ENCODE assay signal across 10 mouse cellular contexts in the genomic region with DNA sequence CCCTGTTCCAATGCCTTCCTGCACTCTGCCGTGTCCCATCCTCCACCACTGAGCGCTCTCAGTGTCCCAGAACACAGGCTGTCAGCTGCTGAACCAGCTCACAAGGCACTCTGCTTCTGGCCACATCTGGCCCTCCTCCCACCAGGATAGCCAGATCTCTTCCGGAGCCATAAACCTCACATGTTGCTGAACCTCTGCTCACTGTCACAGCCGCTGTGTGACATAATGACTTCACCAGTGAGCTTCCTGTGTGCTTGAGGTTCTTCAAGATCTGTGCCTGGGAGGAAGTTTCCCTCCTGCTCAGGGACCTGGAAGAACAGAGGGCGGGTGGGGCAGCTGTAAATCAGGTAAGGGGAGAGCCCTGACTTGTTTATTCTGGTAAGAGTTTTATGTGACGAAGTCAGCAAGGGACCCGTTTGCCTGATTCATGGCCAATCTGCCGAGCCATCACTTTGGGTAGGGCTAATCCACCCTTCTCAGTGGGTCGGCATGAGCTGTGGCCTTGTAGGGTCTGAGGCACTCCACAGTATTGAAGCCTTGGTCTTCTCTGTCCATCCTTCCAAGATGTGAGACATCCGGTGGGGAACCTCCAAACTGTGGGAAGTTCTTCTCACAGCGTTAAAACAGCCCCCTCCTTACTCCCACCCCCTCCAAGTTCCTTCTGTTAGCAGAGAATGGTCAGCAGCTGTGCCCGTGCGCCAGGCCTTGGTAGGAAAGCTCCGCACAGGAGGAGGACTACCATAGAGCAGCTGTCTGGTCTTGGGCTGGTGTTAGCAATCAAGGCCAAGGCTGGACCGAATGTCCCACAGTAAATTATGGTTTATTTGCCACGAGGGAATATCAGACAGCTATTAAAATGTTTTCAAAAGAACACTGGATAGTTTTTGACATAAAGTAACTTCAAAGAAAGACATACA. TPM values are rescaled to one million over a fixed set of nuclear protein-coding genes. Genes with fewer than 3 reads are reported as not detected.
A peak's percentile ranks its signal among the peaks of the same experiment; 100 is the strongest.
DNase-seq lines count a peak whose midpoint lies in the region; ATAC-seq and TF ChIP-seq lines count a peak whose summit lies in the region.
"Had no signal": no experiment of that assay in that cellular context is flagged by ENCODE, and none has a peak within 500 bp of the region (broad histone marks: within the 10 kb centered on the region; RNA-seq: fewer than 3 reads in every experiment).

No protein-coding gene starts in this region.

- no peak overlapping the region for H3K9ac ChIP-seq in hindbrain, embryonic 14.5 days
- H3K9ac ChIP-seq: hindbrain, embryonic 15.5 days had no signal

- intact Hi-C loops in heart, postnatal 14 days (cut with DNase I): no loop called here

- H3K27me3 ChIP-seq in hindbrain, embryonic 14.5 days (ENCODE audit: control insufficient read depth, insufficient read depth, low read length): no peaks in the 10 kb centered on the region
- H3K27me3 ChIP-seq: hindbrain, embryonic 15.5 days had no signal

- no peak for TF ChIP-seq POLR2A in bone marrow macrophage, adult 2 months (IDR thresholded peaks at IDR 0.05; ENCODE audit: borderline replicate concordance, low read depth, low read length)

- no peak for ATAC-seq in hindbrain, embryonic 14.5 days (ENCODE audit: low FRiP score)

- H3K4me2 ChIP-seq in hindbrain, embryonic 14.5 days (replicated peaks): no peak overlapping the region
- H3K4me2 ChIP-seq: hindbrain, embryonic 15.5 days had no signal

- peak overlapping the region; percentile 60 for H3K27ac ChIP-seq in bone marrow macrophage, adult 2 months (ENCODE audit: insufficient read depth, low read depth, low read length)
- no peak overlapping the region for H3K27ac ChIP-seq in hindbrain, embryonic 14.5 days
- H3K27ac ChIP-seq: forebrain, embryonic 10.5 days; hindbrain, embryonic 15.5 days had no signal

- peaks cover 38% of the 10 kb centered on the region for H3K4me1 ChIP-seq in bone marrow macrophage, adult 2 months (ENCODE audit: control insufficient read depth, insufficient read depth, low read length)
- H3K4me1 ChIP-seq in hindbrain, embryonic 14.5 days (replicated peaks; ENCODE audit: control insufficient read depth, insufficient read depth, low read length): no peaks in the 10 kb centered on the region
- H3K4me1 ChIP-seq: hindbrain, embryonic 15.5 days had no signal

- no peak for TF ChIP-seq CTCF in bone marrow macrophage, adult 2 months (IDR thresholded peaks at IDR 0.05; ENCODE audit: low read depth, low read length)

- WGBS in hindbrain, embryonic 14.5 days: 78% methylated on average over 16 of the region's 16 CpGs

- no peak overlapping the region for H3K4me3 ChIP-seq in bone marrow macrophage, adult 2 months (ENCODE audit: insufficient read depth, low read length)
- H3K4me3 ChIP-seq in hindbrain, embryonic 14.5 days (replicated peaks; ENCODE audit: low read length): no peak overlapping the region
- H3K4me3 ChIP-seq: forebrain, embryonic 10.5 days; hindbrain, embryonic 15.5 days had no signal

- peak; percentile 72 for DNase-seq in MN1 (ENCODE audit: low spot score)
- DNase-seq in heart, postnatal 14 days: peak; percentile 28 to 32
- DNase-seq in kidney, postnatal 4 days: peak; percentile 42 to 63
- DNase-seq in hindbrain, embryonic 14.5 days (ENCODE audit: low spot score): no peak
- no peak for DNase-seq in cerebellum, postnatal 25 days
- DNase-seq in urinary bladder, adult 18-20 months (ENCODE audit: low spot score in 2 of 2): no peak
- DNase-seq: right cerebral cortex, postnatal 14 days had no signal

- no peaks in the 10 kb centered on the region for H3K9me3 ChIP-seq in hindbrain, embryonic 14.5 days (ENCODE audit: control insufficient read depth, low read length)
- H3K9me3 ChIP-seq: forebrain, embryonic 10.5 days; hindbrain, embryonic 15.5 days had no signal

- no peaks in the 10 kb centered on the region for H3K36me3 ChIP-seq in hindbrain, embryonic 14.5 days (replicated peaks; ENCODE audit: control insufficient read depth, insufficient read depth)
- H3K36me3 ChIP-seq: forebrain, embryonic 10.5 days; hindbrain, embryonic 15.5 days had no signal

RNA-seq across cellular contexts. Expression of gene Pyroxd2, which starts 27.3 kb away (rescaled TPM):
- 2.9 and 5.2 TPM in 2 replicates for polyA plus RNA-seq in bone marrow macrophage, adult 2 months (2012; ENCODE audit: insufficient read depth, insufficient read length, missing spikeins)
- 1 to 10 TPM; 5.0 to 5.5 TPM for total RNA-seq in heart, postnatal 14 days (2021)
- 1.6 and 2.9 TPM in 2 replicates for polyA plus RNA-seq in hindbrain, embryonic 14.5 days (2014; fragmentation: Nextera tagmentation; extraction: Ambion mirVana)

RNA-seq across cellular contexts. Expression of gene Hps1, which starts 54.5 kb away (rescaled TPM):
- polyA plus RNA-seq in bone marrow macrophage, adult 2 months (2012; ENCODE audit: insufficient read depth, insufficient read length, missing spikeins): 21.3 and 21.9 TPM in 2 replicates
- 1 to 10 TPM; 2.0 to 3.6 TPM for total RNA-seq in heart, postnatal 14 days (2021)
- polyA plus RNA-seq in hindbrain, embryonic 14.5 days (2014; fragmentation: Nextera tagmentation; extraction: Ambion mirVana): 7.8 and 10.0 TPM in 2 replicates

Comparison
In these comparisons a context has a peak if more than half of its experiments do, and no peak if none do; other contexts are left out.
1. DNase-seq: peak in MN1 (single experiment), heart, postnatal 14 days (2 of 2) and kidney, postnatal 4 days (2 of 2); none in hindbrain, embryonic 14.5 days (single experiment), cerebellum, postnatal 25 days (0 of 2) and urinary bladder, adult 18-20 months (0 of 2).